Mouse (Mus musculus) intestine, embryonic 14.5 days (tissue): ENCODE results near the gene Znrf2. TPM values are rescaled to one million over a fixed set of nuclear protein-coding genes. Genes with fewer than 3 reads are reported as not detected.

Source experiments
- ATAC-seq: fragments of 200-750 bp; cut with Nextera tagmentation; replicated peaks from 2 replicates; pipeline ENCODE4 v1.8.0; 2017; ENCODE audit warnings: low read depth, moderate number of reproducible peaks, moderate TSS enrichment, moderate library complexity; ENCODE audit not compliant: low FRiP score, low TSS enrichment
- DNase-seq: peaks from one replicate; pipeline ENCODE4 v3.0.0-alpha.2; 2018; ENCODE audit warnings: low spot score
- H3K27ac ChIP-seq: fragments of 300-500 bp; sonication (generic); 2 replicates; pipeline ENCODE4 v1.5.1; 2014; ENCODE audit warnings: low read depth, mild to moderate bottlenecking, control low read depth
- H3K27me3 ChIP-seq: fragments of 300-500 bp; sonication (generic); replicated peaks from 2 replicates; pipeline ENCODE4 v1.6.1; 2014; ENCODE audit warnings: low read length, control low read depth; ENCODE audit not compliant: control insufficient read depth, insufficient read depth
- H3K36me3 ChIP-seq: fragments of 300-500 bp; sonication (generic); 2 replicates; pipeline ENCODE4 v1.6.1; 2014; ENCODE audit warnings: low read length, control low read depth; ENCODE audit not compliant: control insufficient read depth, insufficient read depth
- H3K4me1 ChIP-seq: fragments of 300-500 bp; sonication (generic); replicated peaks from 2 replicates; pipeline ENCODE4 v1.6.1; 2014; ENCODE audit warnings: low read length, control low read depth, mixed read lengths; ENCODE audit not compliant: control insufficient read depth, insufficient read depth
- H3K4me2 ChIP-seq: fragments of 300-500 bp; sonication (generic); 2 replicates; pipeline ENCODE4 v1.6.1; 2014; ENCODE audit warnings: low read length
- H3K4me3 ChIP-seq: fragments of 300-500 bp; sonication (generic); 2 replicates; pipeline ENCODE4 v1.5.1; 2014; ENCODE audit warnings: low read depth, low read length, control low read depth, mixed read lengths
- H3K9ac ChIP-seq: fragments of 300-500 bp; sonication (generic); 2 replicates; pipeline ENCODE4 v1.6.1; 2014; ENCODE audit warnings: mild to moderate bottlenecking, low read length
- H3K9me3 ChIP-seq: fragments of 300-500 bp; sonication (generic); 2 replicates; pipeline ENCODE4 v1.6.1; 2016; ENCODE audit warnings: low read length, control low read depth; ENCODE audit not compliant: control insufficient read depth
- WGBS: fragments of 180-500 bp; shearing (Covaris S2); extraction: QIAGEN DNeasy Blood & Tissue Kit; methylation state at CpG from one replicate; pipeline ENCODE4 v1.1.7; 2014; 5-methylcytosine and 5-hydroxymethylcytosine counted together
- polyA plus RNA-seq: library from polyadenylated mRNA; unstranded; fragments of >200 nt; fragmentation: Nextera tagmentation; extraction: Ambion mirVana; gene quantifications from 2 replicates; pipeline ENCODE4 v1.2.1, GENCODE M21; 2014

Gene Znrf2
- polyA plus RNA-seq, 1 experiment from 2014 or later, result 6.3 TPM

- 75% methylated on average over 9 of the region's 9 CpGs for WGBS
- Histone ChIP-seq H3K27me3 (no peaks in the 10 kb centered on the region), H3K9me3 (no peaks in the 10 kb centered on the region), H3K4me3 (no peak overlapping the region), H3K27ac (no peak overlapping the region), H3K36me3 (no peaks in the 10 kb centered on the region), H3K9ac (no peak overlapping the region), H3K4me1 (peaks cover 11% of the 10 kb centered on the region; the same call in 1 of the 2 replicates), H3K4me2 (no peak overlapping the region)
- ATAC-seq, result no peak
- no peak for DNase-seq
Observed at GRCm38 (mm10) chr6:54890221-54890620, 73.5 kb downstream of the Znrf2 start.

DNA sequence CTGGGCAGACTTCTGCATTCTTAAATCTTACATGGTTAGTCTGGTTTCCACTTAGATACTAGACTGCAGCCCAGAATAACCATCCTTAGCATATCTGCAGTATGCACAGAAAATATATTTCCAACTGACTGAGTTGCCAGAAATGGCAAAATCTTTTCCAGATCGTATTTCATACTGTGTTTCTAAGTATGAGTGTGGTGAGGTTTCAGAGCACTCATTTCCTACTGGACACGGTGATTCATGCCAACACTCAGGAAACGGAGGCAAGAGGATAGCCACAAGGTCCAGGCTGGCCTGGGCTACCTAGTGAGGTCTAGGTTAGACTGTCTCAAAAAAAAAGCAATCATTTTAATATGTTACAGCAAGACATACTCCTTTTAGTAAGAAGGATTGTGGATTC, 74.7 kb downstream of the Znrf2 start:
- H3K27ac ChIP-seq, result no peak overlapping the region
- H3K36me3 ChIP-seq, result no peaks in the 10 kb centered on the region
- H3K4me1 ChIP-seq, result peaks cover 11% of the 10 kb centered on the region; the same call in 1 of the 2 replicates
- DNase-seq (no peak), ATAC-seq (no peak)
- 81% methylated on average over 3 of the region's 3 CpGs for WGBS
- no peak overlapping the region for H3K9ac ChIP-seq
- H3K4me3 ChIP-seq, result no peak overlapping the region
- no peaks in the 10 kb centered on the region for H3K9me3 ChIP-seq
- no peak overlapping the region for H3K4me2 ChIP-seq
- H3K27me3 ChIP-seq, result no peaks in the 10 kb centered on the region

DNA sequence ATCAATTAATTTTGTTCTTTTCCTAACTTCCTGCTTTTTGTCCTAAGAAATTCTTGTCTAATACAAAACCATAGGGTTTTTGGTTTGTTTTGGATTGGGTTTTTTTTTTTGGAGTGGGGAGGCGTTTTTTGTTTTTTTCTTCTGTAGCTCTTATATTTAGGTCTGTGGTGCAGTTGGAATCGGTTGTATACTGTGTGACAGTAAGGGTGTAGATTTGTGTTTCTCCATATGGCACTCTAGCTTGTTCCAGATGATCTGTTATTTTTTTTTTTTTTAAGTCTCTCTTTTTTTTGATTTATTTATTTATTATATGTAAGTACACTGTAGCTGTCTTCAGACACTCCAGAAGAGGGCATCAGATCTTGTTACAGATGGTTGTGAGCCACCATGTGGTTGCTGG, 83.5 kb downstream of the Znrf2 start:
- H3K4me2 ChIP-seq, result no peak overlapping the region
- no peaks in the 10 kb centered on the region for H3K36me3 ChIP-seq
- DNase-seq (no peak), ATAC-seq (no peak)
- H3K9ac ChIP-seq, result no peak overlapping the region
- H3K4me1 ChIP-seq, result no peaks in the 10 kb centered on the region
- H3K4me3 ChIP-seq, result no peak overlapping the region
- 87% methylated on average over 2 of the region's 2 CpGs for WGBS
- H3K27ac ChIP-seq, result no peak overlapping the region
- H3K9me3 ChIP-seq, result no peaks in the 10 kb centered on the region
- no peaks in the 10 kb centered on the region for H3K27me3 ChIP-seq

GRCm38 (mm10) chr6:54902547-54902946, 85.8 kb downstream of the Znrf2 start:
- Histone ChIP-seq H3K4me3 (no peak overlapping the region), H3K4me2 (no peak overlapping the region), H3K4me1 (no peaks in the 10 kb centered on the region), H3K27ac (no peak overlapping the region), H3K27me3 (no peaks in the 10 kb centered on the region), H3K36me3 (no peaks in the 10 kb centered on the region), H3K9ac (no peak overlapping the region), H3K9me3 (no peaks in the 10 kb centered on the region)
- DNase-seq (no peak), ATAC-seq (no peak)
- WGBS, result 89% methylated on average over 2 of the region's 2 CpGs

- Histone ChIP-seq H3K4me1 (no peaks in the 10 kb centered on the region), H3K36me3 (no peaks in the 10 kb centered on the region), H3K27me3 (no peaks in the 10 kb centered on the region), H3K4me2 (no peak overlapping the region), H3K27ac (no peak overlapping the region), H3K9ac (no peak overlapping the region), H3K9me3 (no peaks in the 10 kb centered on the region), H3K4me3 (no peak overlapping the region)
- no peak for ATAC-seq
- peak; percentile 45 for DNase-seq
- 84% methylated on average over 10 of the region's 10 CpGs for WGBS
Observed at GRCm38 (mm10) chr6:54906053-54907040, 89.6 kb downstream of the Znrf2 start.

- H3K4me3 ChIP-seq, result no peak overlapping the region
- no peaks in the 10 kb centered on the region for H3K9me3 ChIP-seq
- H3K4me2 ChIP-seq, result no peak overlapping the region
- no peak for ATAC-seq
- H3K4me1 ChIP-seq, result no peaks in the 10 kb centered on the region
- no peak overlapping the region for H3K9ac ChIP-seq
- WGBS, result 68% methylated on average over 4 of the region's 4 CpGs
- no peaks in the 10 kb centered on the region for H3K27me3 ChIP-seq
- H3K27ac ChIP-seq, result no peak overlapping the region
- no peaks in the 10 kb centered on the region for H3K36me3 ChIP-seq
- no peak for DNase-seq
Observed at GRCm38 (mm10) chr6:54914977-54915376, 98.3 kb downstream of the Znrf2 start.

- Histone ChIP-seq H3K4me2 (no peak overlapping the region), H3K27ac (no peak overlapping the region), H3K36me3 (no peaks in the 10 kb centered on the region), H3K4me1 (no peaks in the 10 kb centered on the region), H3K9ac (no peak overlapping the region), H3K9me3 (no peaks in the 10 kb centered on the region), H3K27me3 (no peaks in the 10 kb centered on the region), H3K4me3 (no peak overlapping the region)
- DNase-seq (peak; percentile 47), ATAC-seq (no peak)
- 66% methylated on average over 4 of the region's 4 CpGs for WGBS
Observed at GRCm38 (mm10) chr6:54916163-54916562, 99.4 kb downstream of the Znrf2 start.

GRCm38 (mm10) chr6:54916941-54917340, 100.2 kb downstream of the Znrf2 start:
- Histone ChIP-seq H3K9ac (no peak overlapping the region), H3K36me3 (no peaks in the 10 kb centered on the region), H3K9me3 (no peaks in the 10 kb centered on the region), H3K27me3 (no peaks in the 10 kb centered on the region), H3K27ac (no peak overlapping the region), H3K4me1 (no peaks in the 10 kb centered on the region), H3K4me3 (no peak overlapping the region), H3K4me2 (no peak overlapping the region)
- DNase-seq (no peak), ATAC-seq (no peak)
- 62% methylated on average over 4 of the region's 4 CpGs for WGBS

- Histone ChIP-seq H3K9me3 (no peaks in the 10 kb centered on the region), H3K27ac (no peak overlapping the region), H3K27me3 (no peaks in the 10 kb centered on the region), H3K4me3 (no peak overlapping the region), H3K9ac (no peak overlapping the region), H3K4me2 (no peak overlapping the region), H3K4me1 (no peaks in the 10 kb centered on the region), H3K36me3 (no peaks in the 10 kb centered on the region)
- 33% methylated on average over 4 of the region's 4 CpGs for WGBS
- peak; percentile 55 for DNase-seq
- no peak; the same call in 1 of the 2 replicates for ATAC-seq
Observed at GRCm38 (mm10) chr6:54917523-54917922, 100.8 kb downstream of the Znrf2 start.
